Mouse (Mus musculus) brain, embryonic 14.5 days (tissue): ENCODE data around the gene Rasgef1a.

ENCODE experiments used
- CTCF ChIP-seq: fragments of 200-500 bp; IDR thresholded peaks from 2 replicates; pipeline ENCODE4 v1.5.1; 2012; ENCODE audit warnings: inconsistent platforms, mild to moderate bottlenecking, moderate library complexity, borderline replicate concordance; ENCODE audit not compliant: insufficient read depth, insufficient read length; ENCODE audit errors: extremely low read depth
- POLR2A ChIP-seq: fragments of 200-500 bp; IDR thresholded peaks from 2 replicates; pipeline ENCODE4 v1.6.1; 2012; ENCODE audit warnings: mild to moderate bottlenecking, inconsistent platforms, borderline replicate concordance; ENCODE audit not compliant: poor library complexity, insufficient read depth, insufficient read length, severe bottlenecking; ENCODE audit errors: extremely low read depth

GRCm38 (mm10) chr6:118022898-118023635 is 11.8 kb downstream of the Rasgef1a start:
- TF ChIP-seq CTCF (no peak), POLR2A (no peak)
